Mouse (Mus musculus) embryonic facial prominence, embryonic 14.5 days (tissue): ENCODE results near the gene Krtap3-3. TPM values are rescaled to one million over a fixed set of nuclear protein-coding genes. Genes with fewer than 3 reads are reported as not detected.
A peak's percentile ranks its signal among the peaks of the same experiment; 100 is the strongest.
"Not testable (repeated sequence)": the region's sequence is repeated elsewhere in the genome, so short reads cannot be mapped to it uniquely, and the experiment has no call there.

ENCODE experiments used
- ATAC-seq: fragments of 200-750 bp; cut with Nextera tagmentation; 2 replicates; pipeline ENCODE4 v1.8.0; 2017; ENCODE audit warnings: low read depth, moderate number of reproducible peaks, moderate TSS enrichment
- DNase-seq: peaks from one replicate; pipeline ENCODE4 v3.0.0-alpha.2; 2015; ENCODE audit warnings: low spot score
- H3K27ac ChIP-seq: fragments of 300-500 bp; sonication (generic); replicated peaks from 2 replicates; pipeline ENCODE4 v1.5.1; 2014; ENCODE audit warnings: low read depth, mild to moderate bottlenecking, low read length, moderate library complexity
- H3K27me3 ChIP-seq: fragments of 300-500 bp; sonication (generic); replicated peaks from 2 replicates; pipeline ENCODE4 v1.6.1; 2014; ENCODE audit warnings: low read length; ENCODE audit not compliant: control insufficient read depth, insufficient read depth
- H3K36me3 ChIP-seq: fragments of 300-500 bp; sonication (generic); 2 replicates; pipeline ENCODE4 v1.6.1; 2014; ENCODE audit warnings: low read length, mixed read lengths; ENCODE audit not compliant: control insufficient read depth, insufficient read depth
- H3K4me1 ChIP-seq: fragments of 300-500 bp; sonication (generic); 2 replicates; pipeline ENCODE4 v1.6.1; 2014; ENCODE audit warnings: antibody characterized with exemption, low read length; ENCODE audit not compliant: control insufficient read depth, insufficient read depth
- H3K4me2 ChIP-seq: fragments of 300-500 bp; sonication (generic); 2 replicates; pipeline ENCODE4 v1.6.1; 2014; ENCODE audit warnings: low read depth, mild to moderate bottlenecking, low read length, moderate library complexity, mixed read lengths
- H3K4me3 ChIP-seq: fragments of 300-500 bp; sonication (generic); 2 replicates; pipeline ENCODE4 v1.5.1; 2014; ENCODE audit warnings: low read depth, mild to moderate bottlenecking, low read length
- H3K9ac ChIP-seq: fragments of 300-500 bp; sonication (generic); 2 replicates; pipeline ENCODE4 v1.6.1; 2014; ENCODE audit warnings: low read depth, mild to moderate bottlenecking, low read length, moderate library complexity, mixed read lengths
- H3K9me3 ChIP-seq: fragments of 300-500 bp; sonication (generic); 2 replicates; pipeline ENCODE4 v1.6.1; 2016; ENCODE audit warnings: low read length; ENCODE audit not compliant: control insufficient read depth
- WGBS: fragments of 180-500 bp; shearing (Covaris S2); extraction: QIAGEN DNeasy Blood & Tissue Kit; methylation state at CpG from one replicate; pipeline ENCODE4 v1.1.7; 2014; 5-methylcytosine and 5-hydroxymethylcytosine counted together
- polyA plus RNA-seq: library from polyadenylated mRNA; unstranded; fragments of >200 nt; fragmentation: Nextera tagmentation; extraction: Ambion mirVana; gene quantifications from 2 replicates; pipeline ENCODE4 v1.2.1, GENCODE M21; 2014

Krtap3-3 gene
- polyA plus RNA-seq: 1.0 TPM in 1 of 2 replicates, not detected in the other

DNA sequence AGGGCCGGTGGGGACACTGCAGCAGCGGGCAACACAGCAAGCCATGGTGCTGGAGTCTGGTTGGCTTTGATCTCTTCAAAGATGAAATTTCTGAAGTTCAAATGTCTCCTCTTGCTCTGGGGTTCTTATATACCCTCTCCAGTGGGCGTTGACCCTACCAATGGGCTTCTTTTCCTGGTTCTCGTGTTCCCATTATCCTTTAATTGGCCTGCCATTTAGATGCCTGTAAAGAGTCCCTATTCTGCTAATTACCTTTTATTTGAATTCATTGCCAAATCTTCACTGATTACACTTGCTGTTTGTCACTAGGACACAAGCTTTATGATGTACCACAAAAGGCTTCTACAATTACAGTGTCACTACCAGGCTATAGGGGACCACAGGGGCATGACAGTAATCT, at the start of gene Krtap3-3:
Gene Krtap3-3 (minus strand): TSS at position 101 of the 400 bp plus-strand sequence.
- Histone ChIP-seq H3K9ac (no peak within 1 kb of the TSS), H3K4me3 (no peak within 1 kb of the TSS), H3K27ac (no peak within 1 kb of the TSS), H3K27me3 (no peaks in the 10 kb centered on the region), H3K4me2 (no peak within 1 kb of the TSS), H3K4me1 (no peaks in the 10 kb centered on the region), H3K36me3 (no peaks in the 10 kb centered on the region), H3K9me3 (no peaks in the 10 kb centered on the region)
- DNase-seq (no peak), ATAC-seq (no peak; the same call in 1 of the 2 replicates)
- WGBS: 74% methylated on average over 4 of the region's 4 CpGs

DNA sequence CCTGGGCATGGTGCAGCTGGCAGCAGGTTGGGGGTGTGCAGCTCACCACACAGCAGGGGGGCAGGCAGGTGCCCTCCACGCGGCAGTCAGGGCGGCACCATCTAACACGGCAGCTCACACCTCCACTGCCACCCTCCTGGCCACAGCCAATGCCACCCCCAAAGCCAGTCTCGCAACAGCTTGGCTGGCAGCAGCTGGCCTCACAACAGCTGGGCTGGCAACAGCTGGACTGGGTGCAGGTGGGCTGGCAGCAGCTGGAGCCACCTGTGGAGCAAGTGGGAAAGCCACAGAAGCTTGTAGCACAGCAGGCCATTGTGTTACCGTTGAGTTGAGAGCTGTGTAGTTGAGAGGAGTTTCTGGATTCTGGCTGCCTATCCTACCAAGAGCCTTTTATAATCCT, 47.1 kb upstream of the Krtap3-3 start, which contains the start of gene Krtap9-3:
Gene Krtap9-3 (minus strand): TSS at position 364 of the 400 bp plus-strand sequence.
- not testable (repeated sequence) for H3K9ac ChIP-seq, H3K27me3 ChIP-seq, H3K27ac ChIP-seq, H3K4me3 ChIP-seq, H3K36me3 ChIP-seq, H3K9me3 ChIP-seq, H3K4me2 ChIP-seq, ATAC-seq, H3K4me1 ChIP-seq, DNase-seq
- 81% methylated on average over 3 of the region's 6 CpGs for WGBS

DNA sequence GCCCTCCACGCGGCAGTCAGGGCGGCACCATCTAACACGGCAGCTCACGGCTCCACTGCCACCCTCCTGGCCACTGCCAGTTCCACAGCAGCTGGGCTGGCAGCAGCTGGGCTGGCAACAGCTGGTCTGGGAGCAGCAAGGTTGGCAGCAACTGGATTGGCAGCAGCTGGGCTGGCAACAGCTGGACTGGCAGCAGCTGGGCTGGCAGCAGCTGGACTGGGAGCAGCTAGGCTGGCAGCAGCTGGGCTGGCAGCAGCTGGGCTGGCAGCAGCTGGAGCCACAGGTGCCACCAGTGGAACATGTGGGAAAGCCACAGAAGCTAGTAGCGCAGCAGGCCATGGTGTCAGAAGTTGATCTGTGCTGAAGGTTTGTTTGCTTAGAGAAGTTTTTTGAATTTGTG, 40.3 kb upstream of the Krtap3-3 start, which contains the start of gene Krtap1-3:
Gene Krtap1-3 (minus strand): TSS at position 359 of the 400 bp plus-strand sequence.
- no peak for DNase-seq
- WGBS: 91% methylated on average over 3 of the region's 6 CpGs
- no peak within 1 kb of the TSS for H3K4me2 ChIP-seq
- no peaks in the 10 kb centered on the region for H3K9me3 ChIP-seq
- no peaks in the 10 kb centered on the region for H3K36me3 ChIP-seq
- no peak within 1 kb of the TSS for H3K4me3 ChIP-seq
- H3K27ac ChIP-seq: no peak within 1 kb of the TSS
- H3K9ac ChIP-seq: no peak within 1 kb of the TSS
- no peaks in the 10 kb centered on the region for H3K27me3 ChIP-seq
- ATAC-seq: no peak
- no peaks in the 10 kb centered on the region for H3K4me1 ChIP-seq

DNA sequence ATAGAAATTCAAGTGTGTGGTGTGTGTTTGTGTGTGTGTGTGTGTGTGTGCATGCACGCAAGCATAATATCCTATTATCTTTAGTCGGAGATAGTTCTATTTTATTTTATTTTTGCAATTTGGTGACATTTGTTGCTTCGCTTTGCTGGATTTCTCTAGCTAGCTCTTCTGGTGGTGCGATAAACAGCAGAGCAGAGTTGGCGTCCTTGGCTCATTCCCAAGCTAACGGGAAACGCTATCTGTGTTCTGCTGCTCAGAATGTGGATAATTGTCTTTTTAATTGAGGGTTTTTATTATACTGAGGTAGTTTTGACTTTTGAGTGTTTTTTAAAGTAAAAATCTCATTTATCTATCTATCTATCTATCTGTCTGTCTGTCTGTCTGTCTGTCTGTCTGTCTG, 34.4 kb upstream of the Krtap3-3 start:
- no peak for ATAC-seq
- H3K9me3 ChIP-seq: no peaks in the 10 kb centered on the region
- no peak overlapping the region for H3K4me2 ChIP-seq
- no peak overlapping the region for H3K9ac ChIP-seq
- WGBS: 89% methylated on average over 7 of the region's 7 CpGs
- H3K27ac ChIP-seq: no peak overlapping the region
- H3K36me3 ChIP-seq: no peaks in the 10 kb centered on the region
- no peaks in the 10 kb centered on the region for H3K27me3 ChIP-seq
- no peak for DNase-seq
- H3K4me3 ChIP-seq: no peak overlapping the region
- no peaks in the 10 kb centered on the region for H3K4me1 ChIP-seq

DNA sequence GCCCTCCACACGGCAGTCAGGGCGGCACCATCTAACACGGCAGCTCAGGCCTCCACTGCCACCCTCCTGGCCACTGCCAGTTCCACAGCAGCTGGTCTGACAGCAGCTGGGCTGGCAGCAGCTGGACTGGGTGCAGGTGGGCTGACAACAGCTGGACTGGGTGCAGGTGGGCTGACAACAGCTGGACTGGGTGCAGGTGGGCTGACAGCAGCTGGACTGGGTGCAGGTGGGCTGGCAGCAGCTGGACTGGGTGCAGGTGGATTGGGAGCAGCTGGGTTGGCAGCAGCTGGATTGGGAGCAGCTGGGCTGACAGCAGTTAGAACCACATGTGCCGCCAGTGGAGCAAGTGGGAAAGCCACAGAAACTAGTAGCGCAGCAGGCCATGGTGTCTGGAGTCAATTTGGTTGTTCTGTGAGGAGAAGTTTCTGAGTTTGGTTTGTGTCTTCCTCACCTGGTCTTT, 32.6 kb upstream of the Krtap3-3 start, which contains the start of gene Krtap1-4:
Gene Krtap1-4 (minus strand): TSS at position 410 of the 460 bp plus-strand sequence.
- H3K4me3 ChIP-seq: no peak within 1 kb of the TSS
- no peaks in the 10 kb centered on the region for H3K36me3 ChIP-seq
- WGBS: 57% methylated on average over 3 of the region's 5 CpGs
- no peaks in the 10 kb centered on the region for H3K27me3 ChIP-seq
- ATAC-seq (no peak), DNase-seq (no peak)
- H3K4me2 ChIP-seq: no peak within 1 kb of the TSS
- H3K9me3 ChIP-seq: no peaks in the 10 kb centered on the region
- no peaks in the 10 kb centered on the region for H3K4me1 ChIP-seq
- H3K27ac ChIP-seq: no peak within 1 kb of the TSS
- H3K9ac ChIP-seq: no peak within 1 kb of the TSS

DNA sequence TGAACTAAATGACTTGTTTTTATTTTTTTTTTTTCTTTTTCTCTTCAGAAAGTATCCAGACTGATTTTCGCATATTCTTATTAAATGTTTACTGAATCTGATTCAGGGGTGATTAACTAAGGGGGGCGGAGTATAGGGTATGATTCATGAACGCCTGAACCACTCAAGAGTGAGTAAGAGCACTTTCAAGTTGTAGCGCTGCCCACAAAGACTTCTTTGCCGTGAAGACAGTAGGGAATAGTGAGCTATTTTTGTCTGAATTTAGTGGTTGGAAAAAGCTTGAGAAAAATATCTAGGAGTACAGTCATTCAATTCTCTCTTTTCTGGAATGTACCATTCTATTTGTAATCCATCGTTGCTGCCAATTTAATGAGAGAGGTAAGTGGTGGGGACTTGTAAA, 30.9 kb upstream of the Krtap3-3 start:
- Histone ChIP-seq H3K4me2 (no peak overlapping the region), H3K9ac (no peak overlapping the region), H3K36me3 (no peaks in the 10 kb centered on the region), H3K27me3 (no peaks in the 10 kb centered on the region), H3K27ac (no peak overlapping the region), H3K4me3 (no peak overlapping the region), H3K4me1 (no peaks in the 10 kb centered on the region), H3K9me3 (no peaks in the 10 kb centered on the region)
- ATAC-seq: no peak
- 83% methylated on average over 6 of the region's 6 CpGs for WGBS
- DNase-seq: no peak

DNA sequence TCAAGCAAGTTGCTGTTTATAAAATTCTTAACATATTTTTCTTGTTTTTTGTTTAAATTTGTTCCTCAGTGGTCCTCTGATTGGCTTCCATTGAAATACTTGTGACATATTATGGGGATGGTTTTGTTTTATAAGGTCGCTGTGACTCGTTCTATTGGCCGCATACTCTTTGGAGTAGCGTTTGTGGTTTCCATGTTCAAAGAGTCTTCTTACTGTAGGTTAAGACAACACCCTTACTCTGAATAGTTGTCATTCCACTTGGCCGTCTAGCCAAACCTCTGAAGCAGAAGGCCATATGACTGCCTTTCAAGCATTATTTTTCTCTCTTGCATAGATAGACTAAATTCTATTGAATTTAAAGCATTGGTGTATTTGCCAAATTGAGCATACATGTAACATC, 30.4 kb upstream of the Krtap3-3 start:
- Histone ChIP-seq H3K36me3 (no peaks in the 10 kb centered on the region), H3K4me3 (no peak overlapping the region), H3K27me3 (no peaks in the 10 kb centered on the region), H3K9ac (no peak overlapping the region), H3K4me1 (no peaks in the 10 kb centered on the region), H3K27ac (no peak overlapping the region), H3K9me3 (no peaks in the 10 kb centered on the region), H3K4me2 (no peak overlapping the region)
- ATAC-seq (no peak), DNase-seq (no peak)
- WGBS: 87% methylated on average over 5 of the region's 5 CpGs

DNA sequence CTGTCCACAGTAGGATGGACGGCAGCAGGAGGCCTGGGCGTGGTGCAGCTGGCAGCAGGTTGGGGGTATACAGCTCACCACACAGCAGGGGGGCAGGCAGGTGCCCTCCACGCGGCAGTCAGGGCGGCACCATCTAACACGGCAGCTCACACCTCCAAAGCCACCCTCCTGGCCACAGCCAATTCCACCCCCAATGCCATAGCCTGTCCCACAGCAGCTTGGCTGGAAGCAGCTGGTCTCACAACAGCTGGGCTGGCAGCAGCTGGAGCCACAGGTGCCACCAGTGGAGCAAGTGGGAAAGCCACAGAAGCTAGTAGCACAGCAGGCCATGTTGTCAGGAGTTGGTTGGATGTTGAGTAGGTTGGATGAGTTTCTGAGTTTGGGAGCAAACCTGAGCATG, 30.0 kb upstream of the Krtap3-3 start, which contains the start of gene Krtap1-5:
Gene Krtap1-5 (minus strand): TSS at position 381 of the 400 bp plus-strand sequence.
- 87% methylated on average over 6 of the region's 6 CpGs for WGBS
- no peaks in the 10 kb centered on the region for H3K27me3 ChIP-seq
- no peaks in the 10 kb centered on the region for H3K9me3 ChIP-seq
- H3K36me3 ChIP-seq: no peaks in the 10 kb centered on the region
- no peak within 1 kb of the TSS for H3K4me3 ChIP-seq
- H3K4me1 ChIP-seq: no peaks in the 10 kb centered on the region
- H3K4me2 ChIP-seq: no peak within 1 kb of the TSS
- DNase-seq: no peak
- no peak within 1 kb of the TSS for H3K9ac ChIP-seq
- no peak for ATAC-seq
- H3K27ac ChIP-seq: no peak within 1 kb of the TSS

DNA sequence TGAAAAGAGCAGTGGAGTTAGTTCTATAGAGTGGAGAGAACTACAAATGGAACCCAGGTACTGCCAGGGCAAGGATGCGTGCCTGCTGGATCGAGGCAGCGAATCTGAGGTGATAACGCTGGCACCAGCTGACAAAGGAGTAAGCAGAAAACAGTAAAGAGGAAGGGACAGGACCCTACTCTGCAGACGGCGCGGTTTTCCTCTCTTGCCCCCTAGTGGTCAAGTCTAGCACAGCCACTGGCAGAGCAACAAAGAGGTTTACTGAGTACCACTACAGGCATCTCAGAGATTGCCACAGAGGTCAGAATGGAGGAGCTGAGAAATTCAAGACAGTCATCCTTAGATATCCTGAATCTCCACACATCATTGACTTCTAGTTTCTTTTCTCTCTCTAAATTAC, 23.4 kb upstream of the Krtap3-3 start:
- no peaks in the 10 kb centered on the region for H3K9me3 ChIP-seq
- H3K27me3 ChIP-seq: no peaks in the 10 kb centered on the region
- DNase-seq: peak; percentile 77
- ATAC-seq: peak; percentile 87
- 3% methylated on average over 7 of the region's 7 CpGs for WGBS
- H3K4me2 ChIP-seq: peak overlapping the region; percentile 30
- no peaks in the 10 kb centered on the region for H3K36me3 ChIP-seq
- H3K9ac ChIP-seq: no peak overlapping the region
- H3K4me3 ChIP-seq: no peak overlapping the region
- no peak overlapping the region for H3K27ac ChIP-seq
- no peaks in the 10 kb centered on the region for H3K4me1 ChIP-seq
